Mouse (Mus musculus): ENCODE measurements around the gene Zbtb48.

GRCm38 (mm10) chr4:152006137-152006536 is 21.3 kb downstream of the Zbtb48 start:
- TF ChIP-seq TAL1 (IDR thresholded peaks at IDR 0.05; ENCODE audit: low read length) (no peak), GATA1 (IDR thresholded peaks at IDR 0.05; ENCODE audit: low read length) (no peak)
